Mouse (Mus musculus) large intestine, adult 2 months (tissue): ENCODE measurements at regions not wholly inside any gene's neighbourhood (a gene's known extent, or its start where the extent isn't known, plus 50 kb on each side); places are given as distances from the start of the nearest gene placed in this dataset.

ENCODE experiments used
- DNase-seq: peaks from one replicate; pipeline ENCODE4 v3.0.0-alpha.2; 2012; ENCODE audit warnings: low read depth, low spot score
- WGBS: fragments of 180-500 bp; shearing (Covaris S2); methylation state at CpG from one replicate; pipeline ENCODE4 v1.1.7; 2018; 5-methylcytosine and 5-hydroxymethylcytosine counted together

DNA sequence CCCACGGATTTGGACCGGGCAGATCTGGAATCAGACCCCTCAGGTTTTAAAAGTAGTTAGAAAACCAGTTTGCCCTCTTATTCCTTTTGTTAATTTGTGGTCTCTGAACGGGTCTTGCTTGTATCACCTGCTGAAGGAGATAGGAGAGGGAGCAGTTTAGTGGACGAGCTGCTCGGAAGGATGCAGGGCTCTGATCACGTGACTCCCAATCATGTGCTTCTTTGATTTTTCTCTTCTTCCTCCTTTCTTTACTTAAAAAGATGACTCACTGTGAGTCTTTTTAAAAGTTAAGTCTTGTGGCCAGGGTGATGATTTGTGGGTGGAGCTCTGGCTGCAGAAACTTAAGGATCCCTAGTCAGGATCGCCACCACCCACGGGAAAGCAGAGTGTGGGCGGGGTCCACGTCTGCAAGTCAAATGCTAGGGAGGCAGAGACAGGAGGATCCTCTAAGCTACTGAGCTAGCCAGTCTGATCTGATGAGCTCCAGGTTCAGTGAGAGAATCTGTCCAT, 138.0 kb downstream of the Rpl14 start:
- 50% methylated on average over 10 of the region's 10 CpGs for WGBS
- DNase-seq = no peak

DNA sequence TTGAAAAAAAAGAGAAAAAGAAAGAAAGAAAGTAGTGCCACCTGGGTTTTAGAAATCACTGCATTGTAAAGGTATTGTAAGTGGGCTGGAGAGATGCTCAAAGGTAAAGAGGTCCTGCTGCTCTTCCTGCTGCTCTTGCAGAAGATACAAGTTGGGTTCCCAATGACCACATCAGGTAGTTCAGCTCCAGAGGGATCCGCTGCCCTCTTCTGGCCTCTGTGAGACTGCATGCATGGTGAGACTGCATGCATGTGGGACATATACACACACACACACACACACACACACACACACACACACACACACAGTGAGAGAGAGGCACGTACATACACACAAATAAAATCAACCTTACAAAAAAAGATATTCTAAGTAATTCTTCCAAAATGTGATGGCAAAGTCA, 141.7 kb downstream of the Rpl14 start:
- no peak for DNase-seq
- WGBS = 93% methylated on average over 2 of the region's 2 CpGs

DNA sequence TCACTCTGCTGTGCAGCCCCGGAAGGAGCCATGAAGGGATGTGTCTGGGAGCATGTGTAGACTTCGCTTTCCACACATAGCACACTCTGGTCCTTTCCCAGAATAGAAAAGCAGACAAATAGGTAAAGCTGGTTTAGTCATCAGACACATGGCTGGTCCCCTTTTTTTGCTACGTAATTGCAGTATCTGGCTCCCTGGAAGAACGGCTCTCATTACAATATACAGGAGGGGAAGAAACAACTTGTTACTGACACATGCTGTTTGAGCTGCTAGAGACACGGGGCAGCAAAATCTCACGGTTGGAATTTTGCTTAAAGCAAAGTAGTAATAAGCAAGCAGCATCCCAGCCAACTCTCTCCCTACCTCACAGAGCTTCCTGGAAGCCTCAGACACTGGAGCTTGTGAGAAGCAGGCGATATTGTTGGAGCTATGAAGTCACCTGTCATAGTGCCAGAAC, 144.4 kb downstream of the Rpl14 start:
- WGBS = 72% methylated on average over 7 of the region's 7 CpGs
- DNase-seq = no peak

DNA sequence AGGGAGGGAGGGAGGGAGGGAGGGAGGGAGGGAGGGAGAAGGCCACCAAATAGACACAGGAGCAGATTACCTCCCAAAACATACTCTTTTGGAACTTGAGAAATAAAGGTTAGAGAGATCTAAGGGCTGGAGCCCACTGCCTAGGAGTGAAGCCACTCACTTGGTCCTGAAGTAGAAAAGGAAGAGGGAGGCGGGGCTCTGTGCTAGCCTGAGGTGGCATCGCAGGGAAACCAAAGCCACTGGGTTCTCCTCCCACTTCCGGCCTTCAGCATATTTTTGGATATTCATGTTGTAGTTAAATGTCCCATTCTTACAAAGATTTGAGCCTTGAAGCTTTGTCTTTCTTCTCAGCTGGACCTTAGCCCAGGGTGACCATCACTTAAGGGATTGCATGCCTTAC, 147.6 kb downstream of the Rpl14 start:
- WGBS = 83% methylated on average over 3 of the region's 3 CpGs

DNA sequence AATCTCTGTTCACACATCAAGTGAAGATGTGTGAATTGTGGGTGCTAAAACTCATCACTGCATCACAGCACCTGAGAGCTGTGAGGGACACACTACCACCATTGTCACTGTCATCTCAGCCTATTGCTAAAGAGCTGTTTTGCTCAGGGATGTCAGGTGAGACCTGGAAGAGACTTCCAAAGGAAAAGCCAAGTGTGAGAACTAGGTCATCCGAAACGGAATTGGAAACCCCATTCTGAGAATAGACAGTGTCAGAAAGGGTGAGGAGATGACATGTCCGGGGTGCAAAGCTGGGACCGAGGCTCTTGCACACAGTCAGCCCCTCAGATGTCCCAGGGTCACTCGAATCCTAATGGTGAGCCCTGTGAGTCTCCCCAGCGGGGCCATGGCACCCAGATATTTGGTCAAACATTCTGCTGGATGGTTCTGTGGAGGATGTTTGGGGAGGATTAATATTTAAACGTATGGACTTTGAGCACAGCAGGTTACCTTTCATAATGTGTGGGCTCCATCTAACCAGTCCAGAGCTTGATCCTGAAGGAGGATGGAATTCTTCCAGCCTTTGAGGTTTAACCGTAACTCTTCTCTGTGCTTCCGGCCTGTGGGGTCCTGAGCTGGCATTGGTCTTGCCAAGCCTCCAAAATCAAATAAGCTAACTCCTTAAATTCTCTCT, 150.3 kb downstream of the Rpl14 start:
- DNase-seq = no peak
- 75% methylated on average over 9 of the region's 9 CpGs for WGBS

More for the DNA sequence above, 147.6 kb downstream of the Rpl14 start:
- no peak for DNase-seq

DNA sequence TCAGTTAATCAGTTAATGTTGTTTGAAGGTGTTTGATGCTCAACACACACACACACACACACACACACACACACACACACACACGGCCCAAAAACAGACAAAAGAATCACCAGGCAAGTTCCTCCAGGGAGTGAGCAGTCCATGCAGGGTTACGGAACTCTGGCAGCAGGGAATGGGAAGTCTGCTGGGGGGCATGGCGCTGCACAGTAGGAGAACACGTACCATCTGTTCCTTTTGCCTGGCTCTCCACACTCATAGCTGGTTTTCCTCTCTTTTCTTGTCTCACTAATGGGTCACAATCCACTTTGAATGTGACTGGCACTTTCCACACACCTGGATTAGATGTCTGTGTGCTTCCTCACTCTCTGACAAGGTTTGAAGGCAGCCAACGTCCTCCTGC, 151.8 kb downstream of the Rpl14 start:
- DNase-seq = no peak
- WGBS = 74% methylated on average over 5 of the region's 5 CpGs

DNA sequence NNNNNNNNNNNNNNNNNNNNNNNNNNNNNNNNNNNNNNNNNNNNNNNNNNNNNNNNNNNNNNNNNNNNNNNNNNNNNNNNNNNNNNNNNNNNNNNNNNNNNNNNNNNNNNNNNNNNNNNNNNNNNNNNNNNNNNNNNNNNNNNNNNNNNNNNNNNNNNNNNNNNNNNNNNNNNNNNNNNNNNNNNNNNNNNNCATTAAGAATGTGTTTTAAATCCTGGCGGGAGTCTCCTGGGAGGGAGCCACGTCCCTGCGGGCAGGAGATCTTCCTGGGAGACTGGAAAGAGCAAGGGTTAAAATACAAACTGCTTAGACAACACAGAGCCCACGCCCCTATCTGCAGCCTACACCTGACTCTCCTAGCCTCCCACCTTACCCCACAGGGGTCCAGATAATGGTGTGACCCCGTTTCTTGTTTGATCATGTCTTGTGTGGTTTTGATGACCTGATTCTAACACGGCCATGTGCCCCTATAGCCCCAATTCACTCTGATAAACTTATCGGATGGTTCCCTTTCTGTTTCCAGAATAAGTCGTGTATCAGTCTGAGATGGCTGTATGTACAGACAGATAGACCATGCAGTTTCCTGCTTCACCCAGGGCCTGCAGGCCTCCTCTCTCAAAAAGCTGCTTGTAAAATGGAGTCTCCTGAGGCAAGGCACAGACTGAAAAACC, 160.8 kb downstream of the Rpl14 start:
- WGBS = 67% methylated on average over 8 of the region's 8 CpGs
- no peak for DNase-seq

DNA sequence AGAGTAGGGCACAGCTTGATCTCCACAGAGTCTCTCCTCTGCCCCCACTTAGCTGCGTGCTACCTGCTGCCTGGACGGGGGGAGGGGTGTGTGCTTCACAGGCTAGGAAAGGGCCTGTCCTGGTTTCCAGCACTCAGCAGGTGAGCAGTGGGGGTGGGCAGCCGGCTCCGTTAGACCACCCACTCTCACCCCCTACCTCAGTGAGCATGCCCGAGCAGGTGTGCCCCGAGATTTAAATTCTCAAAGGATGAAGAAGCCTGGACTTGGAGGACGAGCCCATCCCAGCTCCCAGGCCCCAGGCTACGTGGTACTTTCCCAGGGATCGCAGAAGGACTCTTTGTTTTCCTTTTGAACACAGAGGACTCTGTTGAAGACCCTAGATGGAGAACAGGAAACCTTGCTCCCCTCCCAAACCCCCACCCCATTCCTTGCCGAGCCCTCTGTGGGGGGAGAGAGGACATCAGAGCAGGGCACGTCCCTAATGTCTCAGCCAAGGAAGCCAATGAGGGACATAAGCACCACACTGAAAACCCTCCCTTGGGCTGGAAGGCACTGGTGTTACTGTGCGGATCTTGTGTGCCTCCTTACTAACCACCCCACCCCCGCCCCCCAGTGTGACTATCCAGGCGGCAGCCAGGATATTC, 161.5 kb downstream of the Rpl14 start:
- DNase-seq = no peak
- 85% methylated on average over 14 of the region's 14 CpGs for WGBS

DNA sequence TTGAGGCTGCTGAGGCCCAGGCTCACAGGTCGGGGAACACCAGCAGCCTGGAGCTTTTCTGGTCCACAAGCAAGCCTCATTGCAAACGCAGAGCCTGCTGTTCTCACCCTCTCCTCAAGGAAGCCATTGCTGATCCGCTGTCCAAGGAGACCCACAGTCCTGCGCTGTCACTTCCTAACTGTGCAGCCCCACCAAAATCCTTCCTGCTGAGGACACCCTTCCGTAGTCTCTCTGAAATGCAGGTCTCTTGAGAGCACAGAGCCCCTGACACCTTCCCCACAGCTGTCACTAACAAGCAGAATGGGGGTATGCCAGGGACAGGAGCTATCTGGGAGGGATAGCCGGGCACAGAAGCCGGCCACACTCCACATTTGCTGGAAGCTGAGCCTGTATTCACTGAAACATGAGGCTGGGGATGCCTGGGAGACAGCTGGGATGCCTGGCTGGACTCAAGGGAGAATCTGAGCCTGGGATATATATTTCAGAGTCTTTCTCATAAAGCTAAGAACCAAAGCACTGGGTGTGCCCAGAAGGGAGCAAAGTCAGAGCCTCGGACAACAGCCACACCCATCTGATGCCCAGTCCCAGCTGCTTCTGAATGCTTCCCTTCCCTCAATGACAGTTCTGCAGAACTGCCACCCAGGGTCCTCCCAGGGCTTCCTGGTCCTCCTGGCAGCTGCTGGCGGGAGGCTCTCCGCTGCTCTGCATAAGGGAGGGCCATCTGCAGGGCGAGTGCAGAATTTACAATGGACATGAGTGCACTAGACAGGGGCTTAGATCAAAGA, 162.6 kb downstream of the Rpl14 start:
- no peak for DNase-seq
- WGBS = 47% methylated on average over 11 of the region's 11 CpGs

DNA sequence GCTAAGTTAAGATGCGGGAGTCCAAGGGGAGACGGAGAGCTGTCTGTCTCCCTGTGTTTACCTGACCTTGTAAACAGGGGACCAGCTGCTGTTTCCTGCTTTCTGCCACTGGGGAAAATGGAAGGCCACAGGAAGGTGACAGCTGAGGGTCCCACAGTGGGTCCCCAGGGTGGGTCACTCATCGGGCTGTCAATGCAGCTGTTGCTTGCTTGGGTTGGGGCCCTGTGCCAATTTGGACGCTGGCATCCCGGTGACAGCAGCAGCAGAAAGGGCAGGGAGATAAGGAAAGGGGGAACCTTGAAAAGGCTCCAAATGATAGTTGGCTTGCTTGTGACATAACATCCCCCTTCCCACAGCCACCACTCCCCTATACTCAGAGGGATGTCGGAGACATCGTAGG, 164.0 kb downstream of the Rpl14 start:
- WGBS = 65% methylated on average over 7 of the region's 7 CpGs
- no peak for DNase-seq

DNA sequence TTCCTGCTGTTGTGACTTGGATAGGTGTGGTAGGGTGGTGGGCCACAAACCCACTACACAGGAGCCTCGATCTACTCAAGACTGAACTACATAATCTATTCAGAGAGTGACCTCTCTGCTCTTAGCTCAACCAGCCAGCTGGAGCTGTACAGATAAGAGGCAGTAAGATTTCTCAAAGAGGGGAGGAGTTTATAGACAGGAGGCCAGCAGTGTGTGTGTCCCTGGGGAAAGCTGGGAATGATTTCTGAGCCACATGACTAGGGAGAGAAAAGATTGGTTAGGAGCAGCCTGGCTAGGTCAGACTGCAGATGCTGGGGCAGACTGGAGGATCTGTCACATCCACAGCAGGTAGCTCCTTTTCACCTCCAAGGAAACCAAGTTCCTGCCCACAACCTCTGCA, 166.7 kb downstream of the Rpl14 start:
- 18% methylated on average over 1 of the region's 1 CpGs for WGBS
- no peak for DNase-seq

DNA sequence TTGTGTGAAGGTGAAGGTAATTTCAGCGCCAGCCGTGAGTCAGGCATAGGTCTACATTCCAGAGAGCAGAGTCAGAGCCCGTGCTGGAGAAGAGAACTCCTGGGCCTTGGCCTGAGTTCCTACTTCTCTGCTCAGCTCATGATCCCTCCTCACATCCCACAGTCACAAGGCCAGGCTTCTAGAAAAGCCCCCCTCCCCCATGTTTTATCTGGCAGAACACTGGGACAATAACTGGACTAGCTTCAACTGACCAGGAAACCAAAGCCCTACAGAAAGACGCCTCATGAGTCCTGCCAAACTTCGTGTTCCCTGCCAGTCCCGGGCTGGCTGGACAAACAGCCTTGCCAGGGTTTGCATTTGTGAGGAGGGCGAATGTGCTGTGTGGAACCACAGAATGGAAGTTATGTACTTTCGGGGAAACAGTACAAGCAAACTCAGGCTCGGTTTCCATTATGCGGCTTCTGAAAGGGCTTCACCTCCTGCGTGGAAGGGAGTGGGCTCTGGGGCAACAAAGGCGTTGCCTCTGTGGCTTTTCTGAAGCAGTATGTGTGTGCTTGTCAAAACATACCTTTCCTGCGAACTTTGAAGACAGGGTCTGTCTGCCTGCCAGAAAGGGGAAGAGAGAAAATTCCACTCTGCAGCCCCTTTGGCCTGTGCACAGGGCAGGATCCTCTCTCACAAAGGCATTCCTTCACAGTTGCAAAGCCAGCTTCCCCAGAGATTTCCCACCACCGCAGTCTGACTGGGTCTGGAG, 168.1 kb downstream of the Rpl14 start:
- DNase-seq = no peak
- 40% methylated on average over 14 of the region's 14 CpGs for WGBS

DNA sequence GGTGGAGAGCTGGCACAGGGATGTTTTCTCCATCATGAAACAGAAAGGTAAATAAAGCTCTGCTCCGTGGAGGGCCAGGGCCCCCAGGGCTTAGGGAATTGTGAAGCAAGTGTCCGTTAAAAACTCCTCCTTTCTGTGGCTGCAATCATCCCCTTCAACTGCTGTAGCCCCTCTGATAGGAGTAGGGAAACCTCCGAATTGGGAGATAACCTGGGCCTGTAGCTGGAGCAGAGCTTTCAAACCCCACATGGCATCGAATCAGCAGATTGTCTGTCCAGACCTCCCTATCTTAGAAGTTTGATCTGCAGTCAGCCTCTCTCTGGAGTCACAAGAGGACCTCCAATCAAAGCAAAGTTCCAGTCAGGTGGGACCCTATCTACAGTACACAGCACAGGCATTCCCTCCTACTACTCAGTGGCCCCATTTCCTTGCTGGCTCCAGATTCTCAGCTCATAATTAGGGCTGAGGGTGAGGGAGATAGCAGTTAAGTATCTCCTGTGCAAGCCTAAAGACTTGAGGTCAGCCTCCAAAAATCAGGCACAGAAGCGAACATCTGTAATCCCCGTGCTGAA, 168.8 kb downstream of the Rpl14 start:
- WGBS = 49% methylated on average over 6 of the region's 6 CpGs

DNA sequence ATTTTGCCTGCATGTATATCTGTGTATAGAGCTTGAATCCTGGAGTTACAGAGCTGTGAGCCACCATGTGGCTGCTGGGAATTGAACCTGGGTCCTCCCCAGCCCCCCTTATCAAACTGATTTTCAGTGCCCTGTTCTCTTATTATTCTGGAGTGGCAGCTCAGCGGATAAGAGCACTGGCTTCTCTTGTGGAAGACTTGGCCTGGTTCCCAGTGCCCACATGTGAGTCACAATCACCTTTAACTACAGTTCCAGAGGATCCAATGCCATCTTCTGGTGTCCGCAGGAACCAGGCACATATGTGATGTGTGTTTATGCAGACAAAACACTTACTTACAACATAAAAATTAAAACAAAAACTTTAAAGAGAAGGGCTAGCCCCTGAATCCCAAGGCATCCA, 170.3 kb downstream of the Rpl14 start:
- 71% methylated on average over 2 of the region's 2 CpGs for WGBS
- no peak for DNase-seq

More for the DNA sequence above, 168.8 kb downstream of the Rpl14 start:
- no peak for DNase-seq

DNA sequence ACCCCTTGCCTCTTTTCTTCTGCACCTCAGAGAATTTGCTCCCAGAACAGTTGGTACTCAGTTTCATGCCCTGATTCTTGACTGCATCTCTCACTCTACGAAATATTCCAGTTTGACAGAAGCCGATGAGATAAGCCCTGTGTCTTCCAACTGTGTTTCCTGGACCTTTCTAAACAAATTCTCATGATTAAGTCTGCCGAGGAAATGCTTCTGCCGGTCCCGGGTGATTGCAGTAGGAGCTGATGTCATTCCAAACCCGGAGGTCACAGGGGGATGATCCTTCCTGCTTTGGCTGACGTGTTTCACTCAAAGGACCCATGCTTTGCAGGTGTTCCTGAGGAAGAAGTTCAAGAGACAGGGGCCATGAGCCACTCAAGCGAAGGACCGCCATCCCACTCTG, 172.2 kb downstream of the Rpl14 start:
- WGBS = 80% methylated on average over 9 of the region's 9 CpGs

DNA sequence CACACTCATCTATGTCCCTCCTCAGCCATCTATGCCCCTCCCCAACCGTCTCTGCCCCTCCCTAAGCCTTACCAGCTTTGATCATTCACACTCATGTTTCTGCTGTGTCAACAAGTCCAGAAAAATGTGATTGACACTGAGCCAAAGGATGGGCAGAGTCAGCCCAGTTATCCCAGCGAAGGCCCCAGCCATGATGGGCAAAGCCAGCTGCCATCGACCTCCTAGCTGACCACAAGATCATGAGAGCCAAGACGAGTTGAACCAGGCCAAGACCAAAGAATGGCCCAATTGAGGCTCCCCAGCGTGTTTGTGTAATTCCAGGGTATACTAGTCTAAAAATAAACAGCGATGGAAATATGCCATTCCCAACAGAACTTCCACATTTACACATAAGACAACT, 174.4 kb downstream of the Rpl14 start:
- no peak for DNase-seq
- 81% methylated on average over 6 of the region's 6 CpGs for WGBS

More for the DNA sequence above, 172.2 kb downstream of the Rpl14 start:
- DNase-seq = no peak

DNA sequence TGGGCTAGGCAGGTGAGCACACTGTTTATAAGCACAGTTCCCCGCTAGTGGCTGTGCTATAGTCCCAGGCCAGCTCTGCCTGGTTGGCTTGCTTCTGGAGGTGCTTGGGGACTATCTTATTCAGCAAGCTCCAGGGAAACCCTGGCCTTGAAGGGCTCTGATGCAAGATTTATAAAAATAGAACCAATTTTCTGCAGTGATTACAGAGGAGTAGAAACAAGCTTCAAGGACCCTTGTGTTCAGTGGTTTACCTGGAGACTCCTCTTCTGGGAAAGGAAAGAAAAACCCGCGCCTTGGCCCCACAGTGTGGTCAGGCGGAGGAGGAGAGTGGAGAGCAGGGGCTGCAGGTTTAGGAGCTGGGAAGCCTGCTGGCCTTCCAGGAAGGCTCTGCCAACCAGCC, 178.2 kb upstream of the Ctnnb1 start:
- WGBS = 91% methylated on average over 4 of the region's 4 CpGs
- no peak for DNase-seq

DNA sequence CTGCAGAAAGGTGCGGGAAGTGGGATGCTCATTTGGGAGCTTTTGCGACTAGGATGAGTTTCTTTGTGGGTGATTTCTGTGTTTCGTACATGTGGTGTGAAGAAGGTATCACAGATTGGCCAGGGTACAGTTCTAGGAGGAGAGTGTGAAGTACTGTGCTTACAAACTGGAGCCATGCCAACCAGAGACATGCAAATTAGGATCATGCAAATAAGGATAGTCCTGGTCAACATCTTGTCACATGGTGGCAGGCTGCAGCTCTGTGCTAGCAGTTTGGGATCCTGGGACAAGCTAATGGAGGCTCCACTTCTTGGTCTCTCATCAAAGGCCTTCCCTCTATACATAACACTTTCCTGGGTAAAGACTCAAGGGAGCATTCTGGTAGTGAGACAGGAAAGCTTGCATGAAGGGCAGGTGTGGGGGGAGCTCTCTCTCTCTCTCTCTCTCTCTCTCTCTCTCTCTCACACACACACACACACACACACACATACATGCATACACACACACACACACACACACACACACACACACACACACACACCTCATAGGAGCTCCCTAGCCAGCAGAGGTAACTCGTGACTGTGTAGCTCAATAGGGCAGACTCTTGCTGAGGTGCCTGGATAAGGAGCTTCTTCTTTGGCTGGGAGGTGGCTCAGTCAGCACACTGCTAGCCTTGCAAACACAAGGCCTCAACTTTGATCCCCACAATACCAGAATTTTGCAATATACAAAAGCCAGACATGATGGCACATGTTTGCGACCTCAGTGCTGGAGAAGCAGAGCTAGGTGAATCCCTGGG, 177.1 kb upstream of the Ctnnb1 start:
- WGBS = 85% methylated on average over 5 of the region's 5 CpGs
- no peak for DNase-seq
